Mouse (Mus musculus): ENCODE measurements around the gene Fzd1. TPM values are rescaled to one million over a fixed set of nuclear protein-coding genes. Genes with fewer than 3 reads are reported as not detected.

Fzd1 gene
- total and polyA plus RNA-seq, 3 experiments = not detected

- dilution Hi-C loops (cut with MboI; ENCODE audit: extremely low pct_ligation_motif_present, extremely low pct_unique_long_range_greater_than_20kb, low sequenced_read_pairs) = no loop called here
- Histone ChIP-seq H3K36me3 (replicated peaks in 1 of 2; ENCODE audit: control insufficient read depth in 1 of 2, insufficient read depth in 1 of 2, low read length in 1 of 2) (no peaks in the 10 kb centered on the region), H3K27ac (ENCODE audit: insufficient read depth, low read depth) (no peak overlapping the region), H3K4me3 (replicated peaks in 1 of 3; ENCODE audit: low read depth in 2 of 3, low read length in 2 of 3, poor library complexity in 1 of 3) (no peak overlapping the region), H3K27me3 (replicated peaks) (no peaks in the 10 kb centered on the region), H3K9me3 (replicated peaks; ENCODE audit: low read length) (no peaks in the 10 kb centered on the region), H3K4me2 (ENCODE audit: insufficient read depth, low read depth, poor library complexity, severe bottlenecking) (no peak overlapping the region), H3K4me1 (ENCODE audit: control insufficient read depth in 1 of 2, insufficient read depth in 2 of 2) (peaks cover 8 to 10% of the 10 kb centered on the region in 2 experiments), H3K79me2 (replicated peaks; ENCODE audit: control insufficient read depth, extremely low read depth, insufficient read depth, poor library complexity, severe bottlenecking) (no peaks in the 10 kb centered on the region), H3K9ac (ENCODE audit: insufficient read depth, low read depth) (no peak overlapping the region)
- TF ChIP-seq KAT2A (IDR thresholded peaks at IDR 0.05; ENCODE audit: insufficient replicate concordance, low read length) (no peak), JUND (conservative IDR thresholded peaks at IDR 0.05; ENCODE audit: low read depth, low read length) (no peak), POLR2AphosphoS2 (IDR thresholded peaks at IDR 0.05; ENCODE audit: low read depth, low read length) (no peak), JUN (IDR thresholded peaks at IDR 0.05; ENCODE audit: insufficient read depth, low read depth, low read length) (no peak), ZC3H11A (IDR thresholded peaks at IDR 0.05; ENCODE audit: low read depth, low read length) (no peak), SIN3A (IDR thresholded peaks at IDR 0.05; ENCODE audit: low read length) (no peak), EP300 (IDR thresholded peaks at IDR 0.05; ENCODE audit: low read length) (no peak), NELFE (IDR thresholded peaks at IDR 0.05; ENCODE audit: low read depth, low read length) (no peak), ETS1 (conservative IDR thresholded peaks at IDR 0.05; ENCODE audit: low read depth, low read length) (no peak), USF1 (IDR thresholded peaks at IDR 0.05; ENCODE audit: low read depth, low read length) (no peak), MAFK (IDR thresholded peaks at IDR 0.05; ENCODE audit: insufficient replicate concordance, low read length) (no peak), GABPA (IDR thresholded peaks at IDR 0.05; ENCODE audit: insufficient replicate concordance, low read depth, low read length) (no peak), E2F4 (IDR thresholded peaks at IDR 0.05; ENCODE audit: insufficient replicate concordance, low read depth, low read length) (no peak), POLR2A (IDR thresholded peaks at IDR 0.05; ENCODE audit: low read depth, low read length) (no peak), CHD2 (IDR thresholded peaks at IDR 0.05; ENCODE audit: low read length) (no peak), HCFC1 (IDR thresholded peaks at IDR 0.05; ENCODE audit: low read depth, low read length) (no peak), ZKSCAN1 (IDR thresholded peaks at IDR 0.05; ENCODE audit: borderline replicate concordance, low read depth, low read length) (no peak)
- no peak for DNase-seq (ENCODE audit: extremely low read depth)
- in situ Hi-C loops (cut with MboI; ENCODE audit: low pct_ligation_motif_present, low pct_unique_long_range_greater_than_20kb, low sequenced_read_pairs) = no loop called here
Observed at GRCm38 (mm10) chr5:4731743-4732215, 26.1 kb downstream of the Fzd1 start.

DNA sequence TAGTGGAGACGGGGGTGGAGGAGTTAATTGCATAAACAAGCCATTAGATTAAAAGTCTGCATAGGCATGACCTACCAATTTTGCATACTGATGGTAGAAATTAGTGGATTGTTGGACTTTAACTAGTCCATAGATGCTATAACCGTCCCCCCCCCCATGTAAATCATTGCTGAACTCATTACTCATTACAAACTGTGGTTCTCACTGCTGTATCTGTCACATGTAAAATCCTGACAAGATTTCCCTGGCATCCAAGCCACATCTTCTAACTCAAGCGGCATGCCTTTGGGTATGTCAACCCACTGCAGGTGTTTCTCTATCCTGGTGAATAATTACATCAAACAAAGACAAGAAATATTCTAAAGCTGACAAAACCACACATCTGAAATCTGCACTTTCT is 26.8 kb downstream of the Fzd1 start:
- H3K9ac ChIP-seq (ENCODE audit: insufficient read depth, low read depth) = no peak overlapping the region
- H3K9me3 ChIP-seq (replicated peaks; ENCODE audit: low read length) = no peaks in the 10 kb centered on the region
- no peaks in the 10 kb centered on the region for H3K36me3 ChIP-seq (replicated peaks in 1 of 2; ENCODE audit: control insufficient read depth in 1 of 2, insufficient read depth in 1 of 2, low read length in 1 of 2)
- dilution Hi-C loops (cut with MboI; ENCODE audit: extremely low pct_ligation_motif_present, extremely low pct_unique_long_range_greater_than_20kb, low sequenced_read_pairs) (no loop called here), in situ Hi-C loops (cut with MboI; ENCODE audit: low pct_ligation_motif_present, low pct_unique_long_range_greater_than_20kb, low sequenced_read_pairs) (no loop called here)
- no peak for DNase-seq (ENCODE audit: extremely low read depth)
- H3K79me2 ChIP-seq (replicated peaks; ENCODE audit: control insufficient read depth, extremely low read depth, insufficient read depth, poor library complexity, severe bottlenecking) = no peaks in the 10 kb centered on the region
- no peak overlapping the region for H3K4me2 ChIP-seq (ENCODE audit: insufficient read depth, low read depth, poor library complexity, severe bottlenecking)
- TF ChIP-seq ZNF384 (IDR thresholded peaks at IDR 0.05; ENCODE audit: low read depth, low read length) (no peak), UBTF (IDR thresholded peaks at IDR 0.05; ENCODE audit: low read depth, low read length) (no peak), NELFE (IDR thresholded peaks at IDR 0.05; ENCODE audit: low read depth, low read length) (no peak), USF1 (IDR thresholded peaks at IDR 0.05; ENCODE audit: low read depth, low read length) (no peak), SMC3 (IDR thresholded peaks at IDR 0.05; ENCODE audit: low read depth, low read length) (no peak), PAX5 (IDR thresholded peaks at IDR 0.05; ENCODE audit: low read length) (no peak), USF2 (conservative IDR thresholded peaks at IDR 0.05; ENCODE audit: low read depth, low read length) (no peak), RAD21 (IDR thresholded peaks at IDR 0.05; ENCODE audit: low read depth, low read length) (no peak), MAZ (IDR thresholded peaks at IDR 0.05; ENCODE audit: low read depth, low read length) (no peak), EP300 (IDR thresholded peaks at IDR 0.05; ENCODE audit: low read length) (no peak), GABPA (IDR thresholded peaks at IDR 0.05; ENCODE audit: insufficient replicate concordance, low read depth, low read length) (no peak)
- H3K4me3 ChIP-seq (replicated peaks in 1 of 3; ENCODE audit: low read depth in 2 of 3, low read length in 2 of 3, poor library complexity in 1 of 3) = no peak overlapping the region
- no peak overlapping the region for H3K27ac ChIP-seq (ENCODE audit: insufficient read depth, low read depth)
- H3K4me1 ChIP-seq (ENCODE audit: control insufficient read depth in 1 of 2, insufficient read depth in 2 of 2) = peaks cover 8 to 10% of the 10 kb centered on the region in 2 experiments
- H3K27me3 ChIP-seq (replicated peaks) = no peaks in the 10 kb centered on the region

All from CH12.LX (cell line).